Mouse (Mus musculus): Measurements from ENCODE around the gene Gm49333. TPM values are rescaled to one million over a fixed set of nuclear protein-coding genes. Genes with fewer than 3 reads are reported as not detected.

Gm49333 gene
- total and polyA plus RNA-seq, 3 experiments: not detected

DNA sequence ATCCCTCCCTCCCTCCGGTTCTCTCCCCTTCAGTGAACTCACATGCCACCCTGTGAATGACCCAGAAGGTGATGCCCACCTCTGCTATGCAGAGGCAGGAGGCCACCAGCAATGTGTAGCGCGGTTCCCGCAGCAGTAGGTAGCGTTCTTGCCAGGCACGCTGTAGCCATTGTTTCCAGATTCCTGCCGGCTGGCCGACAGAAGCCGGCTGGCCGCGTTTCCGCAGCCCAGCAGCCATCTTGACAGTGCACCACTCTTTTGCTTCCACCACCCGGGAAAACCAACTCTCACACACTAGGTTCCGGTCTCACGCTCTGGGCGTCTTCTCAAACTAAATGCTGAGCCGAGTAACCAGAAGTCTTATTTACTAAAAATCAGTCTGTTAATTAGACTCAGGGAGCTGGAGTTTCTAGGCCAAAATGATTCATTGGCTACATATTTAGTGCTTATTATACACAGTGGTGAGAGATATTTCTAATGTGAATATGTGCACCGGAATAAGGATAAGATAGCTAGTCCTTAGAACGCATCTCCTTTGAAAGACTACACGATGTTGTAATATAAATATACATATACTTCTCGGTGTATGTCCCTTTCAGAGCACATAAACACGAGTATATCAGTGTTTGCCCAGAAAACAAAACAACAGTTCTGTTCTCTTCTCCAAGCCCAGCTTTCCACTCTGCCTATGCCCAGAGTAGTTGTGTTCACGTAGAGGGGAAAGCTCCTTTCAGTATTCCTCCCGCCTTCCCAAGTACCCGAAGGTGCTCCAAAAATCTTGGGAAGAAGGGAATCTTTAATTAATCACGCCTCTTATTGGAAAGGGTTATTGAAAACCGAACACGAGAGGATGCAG lies 681 bp upstream of the Gm49333 start (continued):
- TF ChIP-seq CHD2 (IDR thresholded peaks at IDR 0.05; ENCODE audit: low read length): no peak
- no peak for TF ChIP-seq JUND (IDR thresholded peaks at IDR 0.05; ENCODE audit: low read depth, low read length)
- TF ChIP-seq UBTF (IDR thresholded peaks at IDR 0.05; ENCODE audit: borderline replicate concordance, insufficient read depth, low read depth, low read length): no peak
- peak; percentile 69; the same call in 1 of the 2 replicates for TF ChIP-seq ETS1 (IDR thresholded peaks at IDR 0.05; ENCODE audit: low read depth, low read length)

DNA sequence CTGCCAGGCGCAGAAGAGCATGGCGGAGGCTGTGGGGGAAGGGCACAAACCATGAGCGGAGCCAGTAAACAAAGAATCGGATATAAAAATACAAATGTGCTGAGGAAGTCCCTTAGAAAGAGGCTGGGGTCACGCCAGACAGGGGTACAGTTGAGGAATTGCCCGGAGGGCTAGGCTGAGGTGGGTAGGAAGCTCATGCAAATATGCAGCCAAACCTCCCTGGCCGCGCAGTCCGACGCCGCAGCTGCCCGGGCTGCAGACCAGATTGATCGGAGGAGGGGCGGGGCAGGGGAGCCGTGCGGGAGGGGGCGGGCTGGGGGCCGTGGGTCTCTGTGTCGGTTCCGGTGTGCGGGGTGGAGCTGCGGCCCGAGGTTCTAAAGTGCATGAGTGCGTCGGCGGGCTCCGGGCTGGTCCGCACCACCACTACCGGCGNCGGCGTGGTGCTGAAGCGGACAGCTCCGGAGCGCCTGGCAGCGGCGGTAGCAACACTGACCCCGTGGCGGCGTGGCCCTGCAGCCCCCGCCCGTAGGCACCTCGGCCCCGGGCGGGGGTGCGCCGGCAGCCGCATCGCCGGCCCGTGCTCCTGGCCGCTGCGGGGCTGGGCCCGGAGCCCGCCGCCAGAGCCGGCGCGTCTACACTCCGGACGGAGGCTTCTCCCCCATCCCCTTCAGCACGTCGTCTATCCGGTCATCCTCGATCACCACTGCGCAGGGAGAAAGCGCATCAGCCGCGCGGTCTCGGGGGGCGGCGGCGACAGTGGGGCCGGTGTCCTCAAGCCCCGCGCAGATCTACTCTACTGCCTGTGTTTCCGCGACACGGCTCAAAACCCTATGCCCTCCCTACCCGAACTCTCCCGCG lies 8.4 kb downstream of the Gm49333 start:
- no peak for TF ChIP-seq TAL1 (IDR thresholded peaks at IDR 0.05; ENCODE audit: low read length)
- no peak for TF ChIP-seq RAD21 (IDR thresholded peaks at IDR 0.05; ENCODE audit: low read depth, low read length)
- peak; percentile 57; the same call in 1 of the 2 replicates for TF ChIP-seq SIN3A (IDR thresholded peaks at IDR 0.05; ENCODE audit: low read length)
- no peak for TF ChIP-seq UBTF (IDR thresholded peaks at IDR 0.05; ENCODE audit: borderline replicate concordance, insufficient read depth, low read depth, low read length)
- no peak for TF ChIP-seq ZNF384 (IDR thresholded peaks at IDR 0.05; ENCODE audit: low read depth, low read length)
- no peak for TF ChIP-seq MAX (IDR thresholded peaks at IDR 0.05; ENCODE audit: low read length)
- no peak for TF ChIP-seq BHLHE40 (IDR thresholded peaks at IDR 0.05; ENCODE audit: borderline replicate concordance, low read depth, low read length)
- TF ChIP-seq ETS1 (IDR thresholded peaks at IDR 0.05; ENCODE audit: low read depth, low read length): no peak
- no peak for TF ChIP-seq MYB (IDR thresholded peaks at IDR 0.05; ENCODE audit: low read depth, low read length)
- TF ChIP-seq ZC3H11A (IDR thresholded peaks at IDR 0.05; ENCODE audit: low read depth, low read length): no peak
- TF ChIP-seq NELFE (IDR thresholded peaks at IDR 0.05; ENCODE audit: low read depth, low read length): no peak
- TF ChIP-seq MAFK (IDR thresholded peaks at IDR 0.05; ENCODE audit: borderline replicate concordance, low read depth, low read length): no peak
- TF ChIP-seq CHD1 (IDR thresholded peaks at IDR 0.05; ENCODE audit: low read depth, low read length): no peak
- TF ChIP-seq MYC (IDR thresholded peaks at IDR 0.05; ENCODE audit: low read depth, low read length): no peak
- no peak for TF ChIP-seq POLR2AphosphoS2 (IDR thresholded peaks at IDR 0.05; ENCODE audit: low read length)
- TF ChIP-seq MXI1 (IDR thresholded peaks at IDR 0.05; ENCODE audit: low read depth, low read length): peak; percentile 81
- TF ChIP-seq KAT2A (conservative IDR thresholded peaks at IDR 0.05; ENCODE audit: low read depth, low read length): no peak
- Histone ChIP-seq H3K27ac (ENCODE audit: control insufficient read depth, low read depth, low read length) (no peak overlapping the region), H3K36me3 (ENCODE audit: control insufficient read depth in 1 of 2, insufficient read depth in 2 of 2, low read length in 2 of 2) (peaks cover 0 to 11% of the 10 kb centered on the region in 2 experiments; a peak in 2 of 4 replicates), H3K9me3 (replicated peaks; ENCODE audit: insufficient read depth, low read length) (no peaks in the 10 kb centered on the region), H3K4me3 (ENCODE audit: control insufficient read depth in 1 of 2, insufficient read depth in 1 of 2, low read depth in 2 of 2, low read length in 2 of 2) (no peak overlapping the region), H3K79me2 (ENCODE audit: control insufficient read depth, insufficient read depth, low read length, poor library complexity) (peaks cover 4% of the 10 kb centered on the region; the same call in 1 of the 2 replicates), H3K27me3 (ENCODE audit: control insufficient read depth in 1 of 2, insufficient read depth in 2 of 2, low read length in 2 of 2) (no peaks in the 10 kb centered on the region; a peak in 1 of 4 replicates), H3K9ac (ENCODE audit: control insufficient read depth, low read depth, low read length, poor library complexity, severe bottlenecking) (no peak overlapping the region), H3K4me1 (ENCODE audit: control insufficient read depth in 1 of 2, insufficient read depth in 2 of 2, low read length in 2 of 2) (peaks cover 0 to 8% of the 10 kb centered on the region in 2 experiments; a peak in 2 of 4 replicates)
- peak; percentile 32 for DNase-seq (ENCODE audit: low read depth, low spot score)

All from MEL (cell line).